Mouse (Mus musculus) right cerebral cortex, postnatal 10 days (tissue): ENCODE results near the gene Spred1.
A peak's percentile ranks its signal among the peaks of the same experiment; 100 is the strongest.
"Not testable (repeated sequence)": the region's sequence is repeated elsewhere in the genome, so short reads cannot be mapped to it uniquely, and the experiment has no call there.

Experiments used
- DNase-seq, 2 experiments: peaks; one replicate each; pipeline ENCODE4 v3.0.0; 2021; ENCODE audit warnings: low spot score in 2 of 2

The Spred1 gene

DNA sequence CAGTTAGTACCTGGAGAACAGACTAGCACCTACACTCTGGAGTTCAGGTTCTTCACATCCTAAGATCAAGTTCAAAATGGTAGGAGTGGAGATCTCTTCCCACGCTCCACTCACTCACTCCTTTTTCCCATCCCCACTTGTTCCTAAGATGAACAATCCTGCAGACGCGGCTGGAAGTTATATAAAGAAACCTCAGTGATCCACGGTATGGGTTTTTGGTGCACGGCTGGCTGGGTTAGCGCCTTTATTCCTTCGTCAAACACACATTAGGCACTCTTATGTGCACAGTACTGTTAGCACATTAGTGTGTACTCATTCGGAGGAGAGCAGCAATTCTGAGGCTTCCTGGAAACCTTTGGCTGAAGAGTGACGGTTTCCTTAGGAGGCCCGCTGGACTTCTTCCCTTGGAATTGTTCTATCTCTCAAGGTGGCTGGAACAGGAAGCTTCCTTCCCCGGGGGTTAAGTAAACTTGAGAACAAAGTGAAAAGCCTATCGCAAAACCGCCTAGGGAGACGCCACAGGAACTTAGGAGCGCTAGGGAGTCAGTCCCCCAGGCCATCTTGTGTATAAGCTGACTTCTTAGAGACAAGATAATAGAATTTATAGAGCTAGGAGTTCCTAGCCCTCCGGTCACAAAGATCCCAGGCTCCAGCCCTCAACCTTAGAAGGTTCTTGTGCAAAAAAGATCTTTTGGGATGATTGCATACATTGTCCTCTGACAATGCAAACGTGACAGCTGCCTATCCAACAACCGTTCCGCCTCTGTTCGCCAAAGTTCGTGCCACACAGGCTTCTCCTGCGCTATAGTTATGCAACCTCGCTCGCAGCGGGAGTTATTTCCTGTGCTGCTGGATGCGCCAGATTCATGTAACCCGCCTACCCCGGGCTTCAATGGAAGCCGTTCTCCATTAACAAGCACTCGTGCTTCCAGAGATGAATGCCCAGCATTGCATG, 1.6 kb upstream of the Spred1 start:
- DNase-seq = peak; percentile 83 to 88

DNA sequence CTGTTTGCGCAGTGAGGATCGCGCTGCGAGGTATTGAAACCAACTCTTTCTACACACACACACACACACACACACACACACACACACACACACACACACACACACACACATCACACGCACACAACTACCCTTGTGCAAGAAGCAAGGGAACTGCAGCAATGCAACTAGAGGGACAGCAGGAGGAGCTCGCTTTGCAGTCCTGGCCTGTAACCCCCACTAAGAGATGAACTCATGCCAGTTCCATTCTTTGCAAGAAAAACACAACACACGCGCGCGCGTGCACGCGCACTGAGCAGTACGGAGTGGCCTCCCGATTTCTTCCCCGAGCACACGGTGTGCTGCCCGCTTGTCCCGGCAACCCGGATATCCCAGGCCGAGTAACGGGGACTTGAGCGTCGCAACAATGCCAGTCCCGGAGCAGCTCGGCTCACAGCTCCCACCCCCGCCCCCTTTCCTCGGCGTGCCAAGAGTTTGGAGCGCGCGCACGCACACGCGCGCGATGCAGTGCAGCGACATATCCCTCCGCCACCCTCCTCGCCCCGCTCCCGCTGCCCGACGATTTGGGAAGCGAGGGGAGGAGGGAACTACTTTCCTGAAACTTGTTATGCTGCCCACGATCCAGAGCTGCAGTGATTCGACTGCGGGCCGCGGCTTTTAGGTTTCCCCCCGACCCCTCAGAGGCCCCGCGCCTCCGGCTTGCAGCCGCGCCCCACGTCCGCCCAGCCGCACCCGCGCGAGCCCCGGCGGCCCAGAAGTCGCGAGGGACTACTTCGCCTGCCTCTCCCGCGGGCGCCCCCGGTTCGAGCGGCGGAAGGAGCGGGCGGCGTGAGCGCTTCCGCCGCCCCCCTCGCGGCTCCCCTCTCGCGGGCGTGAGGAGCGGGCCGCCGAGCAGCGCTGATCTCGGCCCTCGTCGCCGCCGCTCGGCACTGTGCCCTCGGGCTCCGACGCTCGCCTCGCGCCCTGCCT, 645 bp upstream of the Spred1 start:
- DNase-seq = peak; percentile 94 to 95

DNA sequence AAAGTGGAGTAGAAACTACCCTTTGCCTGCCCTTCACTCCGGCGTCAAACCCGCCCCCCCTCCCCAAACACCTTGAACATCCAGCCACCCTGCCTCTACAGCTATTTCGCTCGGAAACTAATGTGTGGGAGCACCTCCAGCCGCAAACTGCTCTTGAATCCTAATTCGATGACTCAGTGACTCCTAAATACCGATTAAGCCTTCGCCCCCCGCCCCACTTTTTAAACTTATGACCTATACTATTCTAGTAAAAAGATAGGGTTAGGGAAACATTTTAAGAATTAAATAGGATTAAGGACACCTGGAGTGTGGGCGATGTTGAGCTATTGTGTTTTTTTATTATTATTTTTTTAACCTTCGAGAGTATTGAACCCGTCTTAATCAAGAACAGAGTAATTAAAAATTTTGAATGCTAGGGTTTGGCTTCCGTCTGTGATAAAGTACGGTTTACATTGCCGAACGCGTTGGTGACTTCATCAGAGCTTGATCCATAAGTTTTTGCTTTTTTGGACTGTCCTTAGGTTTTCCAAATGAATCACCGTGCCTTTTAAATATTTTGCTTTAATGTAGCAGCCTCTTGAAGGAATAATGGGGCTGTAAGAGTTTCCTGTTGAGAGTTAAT, 921 bp downstream of the Spred1 start:
- DNase-seq = no peak

DNA sequence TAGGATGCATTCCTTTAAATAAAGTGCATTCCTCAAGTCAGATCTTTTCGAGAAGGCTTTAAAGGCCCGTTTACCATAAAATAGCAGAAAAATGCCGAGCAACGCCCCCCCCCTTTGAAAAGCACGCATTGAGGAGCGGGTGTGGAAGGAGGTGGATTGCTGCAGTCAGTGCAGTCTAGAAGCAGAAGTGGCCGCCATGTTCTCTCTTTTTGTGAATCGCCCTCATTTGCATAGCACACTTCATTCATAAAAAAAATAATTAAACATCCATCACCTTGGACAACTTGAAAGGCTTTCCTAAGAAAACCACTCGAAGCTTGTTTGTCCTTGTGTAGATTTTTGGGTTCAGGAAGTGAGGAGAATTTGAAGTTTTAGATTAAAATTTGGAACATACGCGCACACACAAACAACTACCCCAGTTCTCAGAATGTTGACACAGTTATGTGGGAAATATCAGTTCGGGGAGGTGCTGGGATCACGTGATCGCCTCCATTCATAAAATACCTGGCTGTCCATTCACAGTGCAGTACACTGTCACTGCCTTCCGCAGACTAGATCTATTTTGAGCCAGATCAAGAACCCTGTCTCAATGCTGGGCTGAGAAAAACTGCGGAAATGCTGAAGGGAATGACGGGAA, 1.6 kb downstream of the Spred1 start:
- peak; percentile 63 to 75 for DNase-seq

DNA sequence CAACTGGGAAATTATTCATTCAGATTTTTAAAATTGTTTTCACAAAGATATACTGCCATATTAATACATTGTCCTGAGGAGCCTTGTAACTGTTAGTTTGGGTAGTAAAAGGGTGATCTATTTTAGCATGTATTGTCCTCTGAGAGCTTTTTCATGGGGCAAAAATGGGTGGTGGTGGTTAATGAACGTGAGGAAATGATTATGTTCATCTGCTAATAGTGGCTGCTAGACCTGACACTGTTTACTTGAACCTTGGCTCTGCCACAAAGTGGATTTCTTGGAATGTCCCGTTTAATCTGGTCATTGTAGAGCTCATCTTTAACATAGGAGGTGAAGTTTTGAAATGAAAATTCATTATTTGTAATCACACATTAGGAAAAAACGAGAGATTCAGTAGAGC, 2.5 kb downstream of the Spred1 start:
- DNase-seq = no peak

DNA sequence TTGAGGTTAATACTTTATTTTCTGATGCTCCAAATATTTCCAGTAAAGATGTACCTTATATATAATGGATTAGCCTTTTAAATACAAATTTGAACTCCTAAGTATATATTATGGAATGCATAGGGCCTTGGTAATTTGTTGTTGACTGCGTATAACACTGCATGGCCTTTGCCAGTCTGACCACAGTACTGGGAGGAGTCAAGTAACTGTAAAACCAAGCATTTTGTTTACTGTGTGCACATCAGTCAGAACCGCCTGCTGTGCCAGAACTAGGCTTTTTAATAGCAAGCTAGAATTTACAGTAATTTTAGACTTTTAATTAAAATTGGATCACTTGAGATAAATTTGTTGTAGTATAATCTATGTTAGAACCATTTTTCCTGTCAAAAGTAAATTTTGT, 3.7 kb downstream of the Spred1 start:
- DNase-seq = no peak

DNA sequence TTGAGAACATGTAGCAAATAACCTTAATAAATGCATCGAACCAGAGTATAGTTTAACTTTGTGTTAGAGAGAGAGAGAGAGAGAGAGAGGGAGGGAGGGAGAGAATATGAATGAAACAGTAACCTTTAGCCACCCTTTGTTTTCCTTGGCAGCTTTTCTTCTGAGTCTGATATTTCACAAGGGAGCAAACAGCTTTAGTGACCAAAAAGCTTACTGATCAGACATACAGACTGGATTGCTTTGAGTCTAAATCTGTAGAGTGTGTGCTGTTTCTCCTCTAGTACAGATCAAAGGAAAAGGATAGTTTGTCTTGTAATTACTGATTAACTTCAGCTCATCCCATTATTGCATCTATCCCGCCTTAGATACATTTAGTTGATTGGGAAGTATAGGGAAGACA, 8.0 kb downstream of the Spred1 start:
- no peak for DNase-seq

DNA sequence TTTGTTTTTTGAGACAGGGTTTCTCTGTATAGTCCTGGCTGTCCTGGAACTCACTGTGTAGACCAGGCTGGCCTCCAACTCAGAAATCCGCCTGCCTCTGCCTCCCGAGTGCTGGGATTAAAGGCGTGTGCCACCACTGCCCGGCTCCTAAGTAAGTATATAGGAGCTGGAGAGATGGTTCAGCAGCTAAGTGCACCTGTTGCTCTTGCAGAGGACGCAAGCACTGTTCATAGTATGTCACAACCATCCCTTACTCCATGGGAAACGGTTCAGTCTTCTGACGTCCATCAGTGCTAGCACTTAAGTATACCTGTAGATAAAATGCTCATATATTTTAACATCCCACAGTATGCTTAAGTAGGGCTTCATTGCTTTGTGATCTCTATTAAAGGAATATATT, 9.9 kb downstream of the Spred1 start:
- DNase-seq = not testable (repeated sequence)

DNA sequence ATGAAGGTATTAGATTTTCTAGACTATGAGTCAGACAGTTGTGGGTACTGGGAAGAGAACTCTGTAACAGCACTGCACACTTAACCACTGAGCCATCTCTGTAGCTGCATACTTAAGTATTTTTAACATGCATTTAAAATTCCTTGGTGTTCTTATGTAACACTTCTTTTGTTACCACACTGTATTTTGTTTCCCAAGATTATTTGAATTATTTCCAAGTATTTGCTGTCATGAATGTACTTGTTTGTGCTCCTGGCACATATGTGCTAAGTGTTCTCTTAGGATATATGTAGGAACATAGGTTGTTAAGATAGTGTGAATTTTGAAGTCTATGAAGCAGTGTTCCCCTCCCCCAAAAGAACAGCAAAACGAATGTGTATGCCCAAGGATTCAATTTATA, 10.7 kb downstream of the Spred1 start:
- no peak for DNase-seq

DNA sequence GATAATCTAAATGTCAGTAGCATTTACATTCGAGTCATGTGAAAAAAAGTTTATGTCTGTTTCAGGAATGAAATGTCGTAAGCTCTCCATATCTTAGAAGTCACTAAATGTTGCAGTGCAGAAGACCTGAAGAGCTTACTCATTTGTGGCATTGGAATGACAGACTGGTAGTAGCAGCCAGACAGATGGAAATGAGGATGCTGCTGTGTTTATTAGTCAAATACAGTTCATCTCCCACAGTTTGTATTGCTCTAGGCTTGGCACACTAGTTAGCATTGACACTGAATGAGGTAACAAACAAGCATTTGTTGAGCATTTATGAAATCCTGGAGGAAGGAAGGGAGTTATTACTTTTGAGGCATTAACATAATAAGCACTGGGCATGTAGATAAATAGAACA, 12.4 kb downstream of the Spred1 start:
- no peak for DNase-seq

DNA sequence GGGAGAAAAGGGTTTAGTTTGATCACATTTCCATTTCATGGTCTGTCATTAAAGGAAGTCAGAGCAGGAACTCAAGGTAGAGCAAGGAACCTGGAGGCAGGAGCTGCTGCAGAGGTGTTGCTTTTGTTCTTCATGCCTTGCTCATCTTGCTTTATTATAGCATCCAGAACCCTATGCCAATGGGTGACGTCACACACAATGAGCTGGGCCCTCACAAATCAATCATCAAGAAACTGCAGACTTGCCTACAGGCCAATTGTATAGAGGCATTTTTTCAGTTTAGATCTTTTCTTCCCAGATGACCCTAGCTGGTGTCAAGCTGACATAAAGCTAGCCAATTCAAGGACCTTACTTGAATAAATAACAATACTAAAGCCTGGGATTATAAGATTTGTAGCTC, 16.6 kb downstream of the Spred1 start:
- no peak for DNase-seq

DNA sequence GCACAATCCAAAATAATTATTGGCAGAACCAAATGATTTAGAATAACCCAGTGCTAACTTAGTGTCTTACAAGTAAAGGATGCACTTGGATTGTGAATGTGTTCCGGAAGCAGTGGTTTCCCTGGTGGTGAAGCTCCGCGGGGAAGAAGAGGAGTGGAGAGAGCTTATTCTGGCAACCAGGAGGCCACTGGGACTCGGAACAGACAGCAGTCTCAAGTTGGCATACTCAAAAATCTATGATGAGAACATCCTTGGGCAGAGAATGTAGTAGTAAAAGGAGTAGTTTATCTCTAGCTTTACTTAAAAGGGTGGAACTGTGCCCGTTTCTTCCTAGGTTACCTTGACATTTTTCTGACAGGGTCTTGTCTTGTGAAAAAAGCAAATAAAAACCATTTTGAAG, 17.8 kb downstream of the Spred1 start:
- no peak for DNase-seq

DNA sequence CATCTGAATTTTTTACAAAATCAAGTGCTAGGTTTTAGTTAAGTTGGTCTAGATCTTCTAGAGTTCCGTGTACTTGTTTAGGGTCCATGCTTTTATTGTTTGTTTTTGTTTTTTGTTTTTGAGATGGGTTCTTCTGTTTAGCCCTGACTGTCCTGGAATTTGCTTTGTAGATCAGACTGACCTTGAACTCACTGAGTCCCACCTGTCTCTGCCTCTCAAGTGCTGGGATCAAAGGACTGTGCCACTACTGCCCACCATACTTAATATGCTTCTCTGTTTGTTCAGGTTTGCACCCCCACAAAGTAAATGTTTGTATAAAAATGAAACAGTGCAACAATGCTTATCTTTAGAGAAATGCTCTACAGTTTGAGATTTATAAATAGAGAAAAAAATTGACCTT, 18.8 kb downstream of the Spred1 start:
- DNase-seq = no peak

DNA sequence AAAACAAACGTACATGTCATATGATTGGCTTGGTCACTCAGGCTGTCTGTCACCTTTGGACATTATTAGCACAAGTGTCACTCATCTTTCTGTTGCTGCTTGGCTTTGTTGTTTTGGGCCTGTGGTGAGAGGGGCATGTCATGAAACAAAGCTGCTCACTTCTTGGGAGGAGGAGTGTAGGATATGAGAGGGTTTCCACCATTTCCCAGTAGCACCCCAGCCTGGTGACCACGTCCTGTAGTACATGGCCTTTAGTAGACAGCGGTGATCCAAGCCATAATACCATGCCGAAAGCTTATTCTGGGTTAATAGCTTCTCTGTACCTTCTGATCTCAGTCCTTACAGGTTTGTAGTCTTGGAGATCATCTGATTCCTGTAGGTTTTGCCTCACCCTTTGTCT, 21.9 kb downstream of the Spred1 start:
- no peak for DNase-seq

DNA sequence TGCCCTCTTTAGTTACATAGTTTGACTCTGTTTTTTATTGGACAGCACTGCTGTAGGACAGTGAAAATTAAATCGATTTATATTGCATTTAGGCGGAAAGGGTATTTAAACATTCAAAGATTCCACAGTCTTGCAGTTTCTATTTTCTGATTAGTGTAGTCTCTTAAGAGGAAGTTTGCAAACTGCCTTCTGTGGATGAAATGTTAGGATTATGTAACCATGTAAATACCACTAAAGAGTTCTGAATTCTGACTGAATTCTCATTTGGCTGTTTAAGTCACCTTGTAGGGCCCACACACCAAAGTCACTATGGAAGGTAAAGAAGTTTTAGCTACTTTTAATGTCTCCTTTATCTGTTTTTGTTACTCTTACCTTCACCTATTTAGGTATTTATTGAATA, 24.9 kb downstream of the Spred1 start:
- DNase-seq = no peak

DNA sequence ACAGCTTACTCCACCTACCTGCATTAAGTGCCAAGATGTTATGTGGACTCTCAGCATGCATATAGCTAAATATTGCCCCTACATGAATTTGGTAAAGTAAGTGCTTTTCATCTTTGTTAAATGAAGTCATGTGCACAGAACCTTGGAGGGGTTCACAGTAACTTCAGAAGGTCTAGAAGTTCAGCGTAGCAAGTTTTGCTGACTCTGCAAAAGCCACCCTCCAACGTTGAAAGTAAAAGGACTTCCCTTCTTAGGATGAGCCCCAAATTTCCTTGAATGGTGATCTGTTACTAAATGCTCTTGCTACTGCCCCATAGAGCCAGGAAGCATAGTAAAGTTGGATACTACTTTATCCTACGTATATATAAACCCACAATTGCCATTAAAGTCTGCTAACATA, 25.4 kb downstream of the Spred1 start:
- DNase-seq = no peak

DNA sequence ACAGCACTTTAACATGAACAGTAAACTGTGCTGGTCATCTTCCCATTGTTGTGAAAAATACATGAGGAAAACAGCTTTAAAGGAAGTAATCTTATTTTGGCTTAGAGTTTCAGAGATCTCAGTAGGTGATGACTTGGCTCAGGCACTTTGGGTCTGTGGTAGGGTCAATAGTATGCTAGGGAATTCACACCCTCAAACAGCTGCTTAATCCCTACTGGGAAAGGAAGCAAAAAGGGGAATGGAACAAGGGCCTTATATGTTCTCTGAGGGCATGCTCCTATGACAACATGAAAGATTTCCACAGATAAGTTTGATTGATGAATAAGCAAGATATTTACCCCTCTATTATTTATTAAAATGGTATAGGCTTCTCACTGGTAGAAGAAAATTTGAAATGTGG, 31.0 kb downstream of the Spred1 start:
- no peak for DNase-seq

DNA sequence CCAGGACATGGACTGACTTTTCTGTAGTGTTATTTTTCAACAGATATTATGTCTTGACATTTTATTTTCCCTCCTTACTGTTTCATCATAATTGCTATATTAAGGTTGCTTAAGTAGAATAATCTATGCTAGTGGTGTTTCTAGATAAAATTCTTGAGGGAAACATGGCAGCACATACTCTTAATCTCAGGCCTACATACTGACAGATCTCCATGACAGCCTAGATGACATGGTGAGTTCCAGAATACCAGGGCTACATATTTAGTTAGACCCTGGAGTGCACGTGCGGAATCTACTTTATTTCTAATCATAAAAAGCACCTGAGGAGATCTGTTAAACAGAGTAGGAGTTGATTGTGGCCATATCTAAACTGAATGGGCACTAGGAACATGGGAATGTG, 47.2 kb downstream of the Spred1 start:
- no peak for DNase-seq

DNA sequence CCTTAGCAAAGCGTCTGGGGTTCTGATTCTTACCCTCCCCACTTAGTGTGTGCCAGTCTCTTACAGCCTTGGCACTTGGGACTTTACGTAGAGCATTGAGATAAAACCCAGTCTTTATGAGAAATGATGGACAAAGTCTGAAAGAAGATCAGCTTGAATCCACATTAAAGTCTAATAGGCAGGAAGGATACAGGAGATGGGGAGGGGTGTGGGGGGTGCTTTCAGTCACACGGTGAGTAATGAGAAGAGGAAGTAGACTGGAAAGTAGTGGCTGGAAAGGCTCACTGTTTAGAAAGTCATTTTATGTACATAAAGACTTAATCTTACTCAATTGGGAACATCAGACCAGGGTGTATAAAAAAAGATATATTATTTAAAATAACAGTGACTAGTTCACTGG, 47.9 kb downstream of the Spred1 start:
- DNase-seq = no peak

DNA sequence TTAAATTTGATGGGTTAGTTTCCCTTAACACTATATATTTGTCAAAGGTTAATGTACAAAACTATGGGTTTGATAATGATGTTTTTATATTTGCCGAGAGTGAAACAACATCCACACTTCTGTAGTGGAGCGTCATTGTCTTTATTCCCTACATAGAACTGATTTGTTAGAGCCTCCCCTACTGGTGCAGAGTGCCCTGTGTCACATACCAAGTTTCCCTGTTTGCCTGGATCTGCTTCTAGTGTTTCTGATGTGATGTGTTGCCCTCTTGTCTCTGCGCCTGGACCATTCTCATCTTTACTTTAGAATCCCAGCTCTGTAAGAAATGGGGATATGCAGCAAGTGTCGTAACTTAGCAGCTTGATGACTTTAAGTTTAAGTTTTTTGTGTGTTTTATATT, 51.8 kb downstream of the Spred1 start:
- DNase-seq = no peak

DNA sequence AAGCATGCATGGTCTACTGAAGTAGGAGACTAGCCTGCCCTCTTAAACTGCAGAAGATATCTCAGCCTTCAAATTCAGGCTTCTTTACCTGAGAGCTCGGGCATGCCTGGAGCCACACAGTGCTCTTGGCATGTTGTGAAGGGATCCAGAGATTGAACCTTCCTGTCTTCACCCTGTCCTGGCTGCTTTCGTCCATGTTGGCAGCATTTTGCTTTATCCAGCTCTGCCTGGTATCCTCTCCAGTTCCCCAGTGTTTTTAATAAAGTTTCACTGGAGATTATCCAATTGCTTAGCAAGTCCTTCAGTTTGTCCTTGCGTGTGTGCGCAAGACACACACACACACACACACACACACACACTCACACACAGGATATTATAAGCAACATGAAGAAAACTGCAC, 54.9 kb downstream of the Spred1 start:
- DNase-seq = no peak

DNA sequence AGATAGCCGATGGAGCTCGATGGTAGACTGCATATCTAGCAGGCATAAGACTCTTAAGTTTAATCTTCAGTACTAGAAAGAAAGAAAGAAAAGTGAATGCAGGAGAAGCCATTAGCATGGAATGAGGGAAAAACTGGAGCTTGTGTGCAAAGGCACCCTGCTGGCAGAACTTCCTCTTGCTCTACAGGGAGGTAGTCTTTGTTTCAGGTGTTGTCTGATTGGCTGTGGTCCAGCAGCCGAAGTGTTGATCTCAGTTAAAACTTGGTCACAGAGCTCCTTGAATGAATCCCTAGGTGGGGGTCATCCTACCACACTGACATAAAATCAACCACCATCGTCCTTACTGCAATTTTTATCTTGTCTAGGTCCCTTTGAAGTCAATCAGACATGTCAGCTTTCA, 55.8 kb downstream of the Spred1 start:
- no peak for DNase-seq
